ENCODE assay signal across 8 mouse cellular contexts in genomic region chr2:166009393-166009947, GRCm38 (mm10). TPM values are rescaled to one million over a fixed set of nuclear protein-coding genes. Genes with fewer than 3 reads are reported as not detected.
DNase-seq lines count a peak whose midpoint lies in the region; ATAC-seq lines count a peak whose summit lies in the region.

No protein-coding gene starts in this region.

- no peaks in the 10 kb centered on the region for H3K36me3 ChIP-seq in heart, embryonic 13.5 days
- H3K36me3 ChIP-seq in midbrain, embryonic 12.5 days: 0 out of 2 replicates have a peak, but pooled peaks cover 3% of the 10 kb centered on the region

- no peak overlapping the region for H3K4me3 ChIP-seq in heart, embryonic 13.5 days
- H3K4me3 ChIP-seq in midbrain, embryonic 12.5 days: no peak overlapping the region

- peak overlapping the region; percentile 62 for H3K27ac ChIP-seq in heart, embryonic 13.5 days (replicated peaks)
- H3K27ac ChIP-seq in midbrain, embryonic 12.5 days (replicated peaks): peak overlapping the region; percentile 63

- 61% methylated on average over 3 of the region's 3 CpGs for WGBS in heart, embryonic 13.5 days
- 75% methylated on average over 3 of the region's 3 CpGs for WGBS in midbrain, embryonic 12.5 days

- peak overlapping the region; percentile 62; the same call in 1 of the 2 replicates for H3K9ac ChIP-seq in heart, embryonic 13.5 days
- H3K9ac ChIP-seq in midbrain, embryonic 12.5 days (replicated peaks): no peak overlapping the region

- no peaks in the 10 kb centered on the region for H3K27me3 ChIP-seq in heart, embryonic 13.5 days (replicated peaks)
- no peaks in the 10 kb centered on the region for H3K27me3 ChIP-seq in midbrain, embryonic 12.5 days

- ATAC-seq in heart, embryonic 13.5 days (ENCODE audit: extremely low read depth, insufficient number of reproducible peaks, low FRiP score, low TSS enrichment): no peak
- ATAC-seq in midbrain, embryonic 12.5 days (ENCODE audit: low FRiP score, low read depth): no peak

- no peaks in the 10 kb centered on the region for H3K9me3 ChIP-seq in heart, embryonic 13.5 days
- no peaks in the 10 kb centered on the region for H3K9me3 ChIP-seq in midbrain, embryonic 12.5 days

- H3K4me2 ChIP-seq in heart, embryonic 13.5 days: no peak overlapping the region
- H3K4me2 ChIP-seq in midbrain, embryonic 12.5 days (replicated peaks): no peak overlapping the region

- H3K4me1 ChIP-seq in heart, embryonic 13.5 days: peaks cover 49% of the 10 kb centered on the region
- peaks cover 24% of the 10 kb centered on the region for H3K4me1 ChIP-seq in midbrain, embryonic 12.5 days

- peak; percentile 38 to 39 for DNase-seq in layer of hippocampus, adult 8-10 months (ENCODE audit: low spot score in 2 of 2)
- no peak for DNase-seq in layer of hippocampus, postnatal 25 days (ENCODE audit: extremely low spot score in 1 of 2, low spot score in 1 of 2)
- DNase-seq in cerebellum, postnatal 14 days: peak; percentile 62 to 71
- no peak for DNase-seq in urinary bladder, postnatal 25 days (ENCODE audit: low spot score)
- DNase-seq in adrenal gland, adult 2 months: no peak
- DNase-seq in kidney, postnatal 36 days: no peak

RNA-seq across cellular contexts. Expression of gene Ncoa3, which starts 17.0 kb away (rescaled TPM):
- 10 to 100 TPM; 33.9 to 41.1 (median 36.3) TPM for total RNA-seq in layer of hippocampus, adult 8-10 months (2022)
- 10 to 100 TPM; 29.7 to 34.3 TPM for total RNA-seq in layer of hippocampus, postnatal 25 days (2021)
- 10.5 and 11.2 TPM in 2 replicates for polyA plus RNA-seq in heart, embryonic 13.5 days (2015; fragmentation: Nextera tagmentation; extraction: Ambion mirVana)
- polyA plus RNA-seq in midbrain, embryonic 12.5 days (2016; fragmentation: Nextera tagmentation; extraction: Ambion mirVana): 15.3 and 15.7 TPM in 2 replicates
- total RNA-seq in adrenal gland, adult 2 months (2021): 10 to 100 TPM; 28.5 to 29.8 TPM
- 26.2 and 27.9 TPM in 2 replicates for polyA plus RNA-seq in adrenal gland, adult 2 months (2012; rRNA removed)

Comparison
In these comparisons a context has a peak if more than half of its experiments do, and no peak if none do; other contexts are left out.
1. DNase-seq: peak in layer of hippocampus, adult 8-10 months (2 of 2) and cerebellum, postnatal 14 days (2 of 2); none in layer of hippocampus, postnatal 25 days (0 of 2), urinary bladder, postnatal 25 days (single experiment), adrenal gland, adult 2 months (single experiment) and kidney, postnatal 36 days (0 of 2).